Mouse (Mus musculus): ENCODE results near the gene Tenm3.

Gene Tenm3

DNA sequence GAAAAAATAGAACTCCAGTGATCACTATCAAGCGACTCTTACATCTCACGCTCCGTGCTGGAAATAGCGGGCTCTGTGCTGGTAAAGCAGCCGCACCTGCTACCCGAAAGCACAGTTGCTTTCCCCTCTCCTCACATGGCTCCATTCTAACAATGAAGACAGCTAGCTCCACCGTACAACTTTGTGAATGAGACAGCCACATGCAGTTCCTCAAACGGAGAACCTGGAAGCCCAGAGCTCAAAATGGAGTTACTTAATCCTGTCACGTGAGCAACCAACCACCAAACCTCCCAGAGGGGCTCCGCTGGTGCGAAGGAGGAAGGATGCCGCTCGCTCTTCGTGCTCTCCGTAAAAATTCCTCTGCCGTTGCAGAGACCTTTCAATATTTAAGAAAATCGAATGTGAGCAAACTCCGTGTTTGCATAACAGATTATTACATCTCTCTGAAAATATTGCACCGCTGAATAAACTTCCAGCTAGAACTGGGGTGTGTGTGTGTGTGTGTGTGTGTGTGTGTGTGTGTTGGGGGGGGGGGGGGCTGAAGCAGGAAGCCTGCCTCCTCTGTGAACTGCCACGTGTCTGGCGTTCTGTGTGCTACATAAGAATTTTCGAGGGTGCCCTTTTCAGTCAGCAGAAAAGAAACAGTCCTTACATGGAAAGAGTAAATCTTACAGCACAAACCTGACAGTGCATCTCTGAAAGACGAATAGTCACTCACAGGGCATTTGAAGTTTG, 103.4 kb downstream of the Tenm3 start:
- no peak for DNase-seq

DNA sequence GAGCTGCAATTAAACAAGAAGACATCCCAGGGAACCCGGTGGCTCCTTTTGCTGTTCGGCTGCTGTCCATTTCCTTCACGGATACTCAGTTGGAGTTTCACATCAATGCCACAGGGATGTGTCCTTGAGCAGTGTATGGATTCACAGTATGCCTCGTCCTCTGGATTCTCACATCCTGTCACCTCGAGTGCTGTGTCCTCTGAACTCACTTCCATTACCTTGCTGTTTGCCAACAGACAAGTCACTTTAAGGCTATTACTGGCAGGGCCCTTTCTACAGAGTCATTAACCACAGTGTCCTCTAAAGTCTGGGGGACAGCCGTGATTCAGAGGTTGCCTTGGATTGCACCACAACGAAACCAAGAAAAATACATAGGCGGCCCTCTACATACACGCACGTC, 110.0 kb downstream of the Tenm3 start:
- no peak for DNase-seq

DNA sequence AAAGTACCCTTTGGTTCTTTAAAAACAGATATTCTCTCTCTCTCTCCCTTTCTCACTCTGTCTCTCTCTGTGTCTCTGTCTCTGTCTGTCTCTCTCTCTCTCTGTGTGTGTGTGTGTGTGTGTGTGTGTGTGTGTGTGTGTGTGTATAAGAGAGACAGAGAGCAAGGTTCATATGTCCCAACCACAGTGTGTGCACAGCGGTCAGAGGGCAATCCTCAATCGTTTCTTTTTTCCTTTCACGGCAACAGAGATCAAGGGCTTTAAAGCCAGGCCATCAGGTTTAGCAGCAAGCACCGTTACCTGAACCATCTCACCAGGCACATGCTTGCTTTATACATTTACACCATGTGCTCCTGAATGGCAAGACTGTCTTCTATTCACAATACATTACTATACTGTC, 110.7 kb downstream of the Tenm3 start:
- no peak for DNase-seq

DNA sequence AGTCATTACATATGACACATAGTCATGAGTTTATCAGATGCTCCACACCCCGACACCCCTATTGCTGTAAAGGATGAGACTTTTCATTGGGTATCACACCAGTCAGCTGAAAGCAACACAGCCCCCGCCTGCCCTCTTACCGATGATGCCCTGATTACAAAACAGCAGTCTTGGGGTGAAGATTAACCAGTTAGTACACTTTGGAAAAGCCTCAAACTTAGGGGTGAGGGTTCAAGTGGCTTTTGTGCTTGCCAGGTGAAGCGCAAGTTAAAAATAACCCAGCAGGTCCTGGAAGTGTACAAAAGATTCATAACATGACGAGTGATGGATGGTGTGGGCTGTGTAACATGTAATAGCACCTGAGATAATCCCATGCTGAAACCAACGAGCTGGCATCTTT, 113.0 kb downstream of the Tenm3 start:
- no peak for DNase-seq

DNA sequence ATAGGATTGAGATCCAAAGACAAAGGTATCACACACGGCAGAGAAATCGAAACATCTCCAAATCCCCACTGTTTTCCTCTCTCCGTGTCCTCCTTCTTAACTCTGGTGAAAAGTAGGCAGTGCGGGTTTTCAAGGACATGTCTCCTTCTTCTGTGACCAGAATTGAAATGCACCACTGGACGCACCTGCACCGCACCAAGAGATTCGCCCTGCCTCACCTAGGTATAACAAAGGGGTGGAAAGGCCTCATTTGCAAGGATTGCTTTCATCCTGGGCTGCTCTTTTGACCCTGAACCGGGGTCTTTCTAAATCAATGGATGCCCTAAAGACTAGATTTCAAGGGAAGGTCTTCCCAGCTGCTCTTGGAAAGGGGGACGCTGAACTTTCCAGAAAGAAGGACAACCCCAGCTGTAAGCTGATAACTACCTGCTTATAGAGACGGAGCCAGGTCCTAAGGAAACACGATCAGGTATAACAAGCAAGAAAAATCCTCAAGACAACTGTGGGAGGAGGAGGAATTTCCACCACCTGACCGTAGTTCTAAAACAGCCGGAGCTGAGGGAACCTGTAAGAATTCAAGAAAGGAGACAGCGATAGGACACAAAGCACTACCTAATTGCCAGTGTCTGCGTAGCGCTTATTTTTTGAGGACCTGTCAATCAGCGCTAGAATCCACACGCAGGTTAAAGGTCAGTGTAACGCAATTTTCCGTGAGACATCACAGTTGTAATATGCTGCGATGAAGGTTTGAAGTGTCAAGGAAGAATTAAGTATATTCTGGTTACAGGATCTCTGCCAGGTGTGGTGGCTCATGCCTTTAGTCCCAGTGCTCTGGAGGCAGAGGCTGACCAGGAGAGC, 114.7 kb downstream of the Tenm3 start:
- no peak for DNase-seq

DNA sequence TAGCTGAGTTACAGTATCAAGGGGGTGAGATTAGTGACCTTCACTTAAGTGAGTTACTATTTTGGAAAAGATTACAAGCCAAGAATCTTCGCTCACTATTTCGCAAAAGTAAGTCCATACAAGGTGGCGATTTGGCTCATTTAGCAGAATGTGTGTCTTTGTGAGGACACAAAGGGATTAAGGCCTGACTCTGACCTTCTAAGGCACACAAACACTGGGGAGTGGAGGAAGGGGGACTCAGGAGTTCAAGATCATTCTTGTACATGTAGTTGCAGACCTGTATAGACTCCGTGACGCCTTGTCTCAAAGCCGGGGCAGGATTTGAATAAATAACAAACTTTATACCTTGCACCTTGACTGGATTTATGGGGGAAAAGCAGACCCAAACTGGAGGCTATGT, 115.7 kb downstream of the Tenm3 start:
- DNase-seq: no peak

DNA sequence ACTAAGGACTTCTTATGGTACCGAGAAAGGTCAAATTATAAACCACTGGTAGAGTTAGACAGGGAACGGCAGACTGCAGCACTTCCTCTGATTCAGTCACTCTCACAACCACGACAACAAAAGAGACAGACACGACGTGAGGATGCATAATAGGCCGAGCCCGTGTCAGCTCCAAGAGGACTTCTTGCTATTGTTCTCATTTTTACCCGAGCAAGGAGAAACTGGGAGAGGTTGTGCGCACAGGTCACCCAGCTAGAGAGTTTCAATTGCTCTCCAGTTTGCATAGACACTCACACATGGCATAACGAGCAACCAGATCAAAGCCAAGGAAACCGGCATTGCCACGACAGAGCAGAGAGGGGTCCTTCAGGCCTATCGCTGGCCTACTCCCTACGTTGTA, 121.0 kb downstream of the Tenm3 start:
- no peak for DNase-seq

DNA sequence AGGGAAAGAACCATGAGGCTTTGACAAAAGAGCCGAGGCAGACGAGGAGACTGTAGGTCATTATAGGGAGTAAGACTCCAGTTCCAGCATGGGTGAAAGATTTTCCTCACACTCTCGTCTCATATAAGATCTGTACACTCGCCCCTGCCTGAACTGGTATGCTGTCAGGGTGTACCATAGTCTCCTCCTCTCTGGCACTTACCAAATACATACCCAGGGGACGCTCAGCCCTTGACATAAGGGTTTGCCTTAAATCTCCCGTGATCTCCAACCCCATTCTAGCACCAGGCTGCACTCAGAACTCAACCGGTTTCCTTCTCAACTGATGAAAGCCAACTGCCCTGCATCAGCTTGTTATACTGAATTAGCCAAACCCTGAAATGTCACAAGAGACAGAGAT, 121.4 kb downstream of the Tenm3 start:
- DNase-seq: no peak

DNA sequence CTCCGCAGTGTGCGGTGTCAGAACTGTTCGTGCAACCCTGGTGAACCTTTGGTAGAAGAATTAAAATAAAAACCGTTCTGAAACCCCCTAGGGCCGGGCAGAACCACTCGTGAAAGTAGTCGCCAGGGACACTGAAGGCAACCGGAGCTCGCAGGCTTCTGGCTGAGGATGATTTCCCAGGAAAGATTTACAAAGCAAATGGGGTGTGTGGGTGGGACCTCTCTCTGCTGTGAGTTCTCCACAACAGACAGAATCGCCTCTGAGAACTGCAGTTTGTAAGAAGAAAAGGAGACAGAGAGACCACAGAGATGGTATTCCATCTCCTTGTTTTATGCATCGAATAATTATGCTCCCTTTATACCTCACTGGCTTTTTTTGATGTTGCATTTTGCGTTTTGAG, 122.4 kb downstream of the Tenm3 start:
- no peak for DNase-seq

DNA sequence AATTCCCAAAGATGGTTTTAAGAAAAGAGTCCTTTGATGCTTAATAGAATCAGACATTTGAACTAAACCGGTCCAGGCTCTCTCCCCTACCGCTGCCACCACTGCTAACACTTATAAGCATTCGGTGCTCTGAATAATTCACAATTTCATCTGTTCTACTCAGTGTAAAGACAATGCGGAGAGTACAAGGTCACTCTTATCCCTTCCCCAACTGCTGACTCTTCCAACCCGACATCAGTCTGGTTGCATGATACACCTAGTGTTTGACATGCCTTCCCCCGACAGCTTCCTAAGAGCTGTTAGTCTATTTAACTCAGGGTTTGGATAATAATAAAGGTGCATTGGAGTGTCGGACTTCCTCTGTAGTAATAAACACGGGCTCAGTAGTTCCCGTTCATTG, 128.1 kb downstream of the Tenm3 start:
- DNase-seq: no peak

DNA sequence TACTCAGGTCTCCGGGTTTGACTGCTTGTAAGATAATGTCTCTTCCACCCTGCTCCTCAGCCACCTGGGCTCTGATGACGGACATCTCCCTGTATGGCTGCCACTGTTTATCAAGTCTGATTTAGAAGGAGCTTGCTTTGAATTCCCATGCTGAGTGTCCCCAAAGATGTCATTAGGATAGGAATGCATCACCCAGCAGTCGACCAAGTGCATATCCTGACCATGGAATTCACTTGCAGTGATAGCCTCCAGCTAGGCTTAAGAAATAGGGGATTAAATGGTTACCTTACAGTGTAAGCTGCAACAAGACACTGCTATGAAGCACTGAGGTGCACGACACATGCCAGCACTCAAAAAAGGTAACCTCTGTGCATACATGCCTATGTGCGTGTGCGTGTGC, 137.1 kb downstream of the Tenm3 start:
- no peak for DNase-seq

DNA sequence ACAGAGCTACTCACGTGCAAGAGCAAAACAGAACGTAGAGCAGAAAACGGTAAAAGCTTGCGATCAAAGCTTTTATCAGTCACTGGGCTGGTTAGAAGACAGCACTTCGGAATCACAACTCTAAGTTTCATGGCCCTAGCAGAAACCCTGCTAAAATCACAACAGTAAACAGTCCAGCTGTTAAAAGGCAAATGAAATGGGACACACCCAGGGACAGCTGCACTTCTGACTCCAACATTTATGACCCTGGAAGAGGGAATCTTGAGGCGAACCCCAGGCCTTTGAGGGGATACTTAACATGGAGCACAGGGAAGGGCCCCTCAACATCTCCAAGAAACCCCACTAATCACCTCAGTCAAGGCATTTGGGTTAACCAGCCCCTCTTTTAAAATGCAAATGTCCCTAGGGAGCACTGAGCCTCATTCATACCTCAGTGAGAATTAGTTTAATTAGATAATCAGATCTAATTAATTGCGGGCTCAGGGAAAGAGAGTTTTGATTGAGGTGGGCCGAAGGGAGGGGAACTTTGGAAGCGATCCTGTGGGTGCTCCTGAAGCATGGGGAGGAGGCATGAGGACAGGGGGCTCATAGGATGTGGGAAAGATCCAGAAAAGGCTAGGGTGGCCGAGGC, 138.8 kb downstream of the Tenm3 start:
- DNase-seq: no peak

DNA sequence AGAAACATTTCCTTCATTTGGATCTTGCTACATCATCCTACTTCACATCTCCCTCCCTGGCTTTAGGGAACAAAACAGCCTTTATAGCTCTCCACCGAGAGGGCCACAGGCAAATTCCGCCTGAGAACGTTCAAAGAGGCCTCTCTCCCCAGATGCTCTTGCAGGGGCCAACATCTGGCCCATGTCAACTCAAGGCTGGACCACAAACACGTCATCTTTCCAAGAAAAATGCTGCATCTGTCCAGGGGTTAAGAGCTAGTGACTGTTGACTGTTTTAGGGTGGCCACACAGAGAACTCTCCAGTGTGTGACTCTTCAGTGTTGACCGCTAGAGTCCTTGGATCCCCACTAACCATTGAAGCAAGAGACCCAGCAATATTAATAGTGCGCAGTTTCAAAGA, 139.3 kb downstream of the Tenm3 start:
- no peak for DNase-seq

DNA sequence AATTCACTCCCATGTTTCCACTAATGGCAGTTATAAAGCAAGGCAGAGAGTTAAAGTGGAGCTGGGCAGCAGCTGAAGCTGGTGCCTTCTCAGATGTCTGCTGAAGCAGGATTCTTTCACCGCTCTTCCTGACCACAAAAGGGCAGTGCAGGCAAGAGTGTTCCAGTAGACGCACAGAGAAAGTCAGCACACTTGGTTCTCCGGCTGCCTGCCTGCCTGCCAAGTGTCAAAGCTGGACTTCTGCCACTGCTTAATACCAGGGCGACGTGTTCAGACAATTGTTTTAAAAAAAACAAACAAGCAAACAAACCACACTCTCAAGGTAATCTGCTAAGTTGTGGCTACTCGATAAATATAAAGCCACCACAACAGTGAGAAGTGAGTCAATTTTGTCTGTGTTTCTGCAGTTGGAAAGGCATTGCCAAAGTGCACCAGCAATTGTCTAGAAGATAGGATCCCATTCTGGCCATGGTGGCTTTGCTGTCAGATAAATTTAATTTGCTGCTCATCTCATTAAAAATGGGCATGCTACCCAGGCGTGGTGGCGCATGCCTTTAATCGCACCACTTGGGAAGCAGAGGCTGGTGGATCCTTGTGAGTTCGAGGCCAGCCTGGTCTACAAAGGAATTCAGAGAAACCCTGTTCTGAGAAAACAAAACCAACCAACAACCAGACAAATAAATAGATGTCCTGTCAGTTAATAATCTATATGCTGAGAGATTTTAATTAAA, 152.9 kb downstream of the Tenm3 start:
- DNase-seq: no peak

DNA sequence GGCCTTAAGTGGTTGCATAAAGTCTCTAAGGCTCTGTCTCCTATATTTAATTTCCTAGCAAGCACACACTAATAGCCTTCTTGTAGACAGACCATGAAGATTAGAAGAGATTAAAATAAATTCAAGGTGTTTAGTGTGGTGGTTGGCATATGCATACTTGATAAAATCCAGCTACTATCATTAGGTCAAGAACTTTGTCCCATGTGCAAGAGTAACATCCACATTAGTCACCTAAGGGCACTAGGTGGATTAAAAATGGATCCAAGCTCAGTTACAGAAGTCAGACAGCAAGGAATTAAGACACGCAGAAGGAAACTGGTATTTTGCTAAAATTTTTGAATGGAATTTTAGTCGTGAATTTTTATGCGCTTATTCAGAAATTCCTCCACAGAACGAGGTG, 155.0 kb downstream of the Tenm3 start:
- DNase-seq: no peak

DNA sequence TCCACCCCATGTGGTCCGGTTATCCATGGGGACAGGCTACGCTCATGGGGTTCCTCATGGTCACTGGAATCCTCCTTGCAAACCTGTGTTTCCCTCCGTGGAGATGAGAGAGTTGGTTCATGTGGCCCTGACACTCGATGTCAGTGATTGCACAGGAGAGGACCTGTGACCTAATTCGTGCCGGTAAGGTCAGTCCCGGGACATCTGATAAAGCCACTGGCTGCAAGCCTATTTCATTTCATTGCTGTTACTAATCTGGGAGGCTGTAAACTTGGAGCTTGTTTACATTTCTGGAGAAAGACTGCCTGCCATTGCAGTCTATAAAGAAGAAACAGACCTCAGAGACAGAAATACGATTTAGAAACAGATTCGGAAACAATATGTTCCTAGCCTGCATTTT, 155.6 kb downstream of the Tenm3 start:
- DNase-seq: no peak

DNA sequence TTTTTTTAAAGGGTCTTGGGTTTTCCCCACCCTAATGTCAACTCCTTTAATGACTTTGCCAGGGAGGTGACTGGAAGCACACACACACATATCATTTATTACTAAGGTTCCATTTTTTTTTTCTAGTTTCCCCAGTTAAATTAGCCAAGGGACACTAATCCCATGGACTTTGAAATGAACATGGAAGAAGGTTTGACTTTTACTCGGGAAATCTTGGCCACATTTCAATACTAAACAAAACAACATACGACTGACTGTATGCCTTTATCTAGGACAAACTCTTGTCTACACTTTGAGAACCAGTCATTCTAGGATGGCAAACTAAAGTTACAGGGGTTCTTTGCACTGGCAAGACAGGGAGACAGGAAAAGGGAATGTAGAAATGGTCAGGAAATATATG, 170.3 kb downstream of the Tenm3 start:
- DNase-seq: no peak

DNA sequence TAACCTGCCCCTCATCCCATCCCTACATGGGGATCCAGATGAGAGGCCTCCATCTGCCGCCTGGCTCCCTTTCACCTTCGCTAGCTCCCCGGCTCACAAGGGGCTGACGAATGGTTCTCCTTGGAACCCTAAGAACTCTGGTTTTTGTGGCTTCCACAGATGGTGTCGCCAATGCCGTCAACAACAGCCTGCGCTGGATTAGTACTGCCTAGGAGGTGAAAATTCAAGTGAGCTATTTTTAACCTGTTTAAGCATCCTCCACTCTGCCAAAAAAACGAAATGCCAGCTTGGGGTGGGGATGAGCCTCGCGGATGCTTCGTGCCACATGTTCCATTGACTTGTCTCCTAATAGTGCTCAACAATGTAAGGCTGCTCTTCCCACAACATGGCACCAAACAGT, 171.3 kb downstream of the Tenm3 start:
- no peak for DNase-seq

DNA sequence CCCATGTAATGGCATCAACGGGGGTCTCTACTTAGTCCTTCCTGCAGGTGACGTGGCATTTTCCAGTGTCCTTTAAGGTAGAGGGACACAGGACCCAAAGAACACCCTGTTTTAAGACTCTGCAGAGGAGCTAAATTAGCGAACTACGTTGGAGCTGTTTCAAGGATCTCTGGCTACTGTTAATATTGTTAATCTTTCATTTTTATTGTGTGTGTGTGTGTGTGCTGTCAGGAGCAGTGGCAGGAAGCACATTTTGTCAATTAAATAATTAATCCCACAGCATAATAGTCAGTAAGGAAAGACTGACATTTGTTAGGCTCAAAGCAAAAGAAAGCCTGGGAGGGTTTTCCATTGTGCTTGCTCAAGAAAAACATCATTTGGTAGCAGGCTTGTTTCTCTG, 172.4 kb downstream of the Tenm3 start:
- no peak for DNase-seq

DNA sequence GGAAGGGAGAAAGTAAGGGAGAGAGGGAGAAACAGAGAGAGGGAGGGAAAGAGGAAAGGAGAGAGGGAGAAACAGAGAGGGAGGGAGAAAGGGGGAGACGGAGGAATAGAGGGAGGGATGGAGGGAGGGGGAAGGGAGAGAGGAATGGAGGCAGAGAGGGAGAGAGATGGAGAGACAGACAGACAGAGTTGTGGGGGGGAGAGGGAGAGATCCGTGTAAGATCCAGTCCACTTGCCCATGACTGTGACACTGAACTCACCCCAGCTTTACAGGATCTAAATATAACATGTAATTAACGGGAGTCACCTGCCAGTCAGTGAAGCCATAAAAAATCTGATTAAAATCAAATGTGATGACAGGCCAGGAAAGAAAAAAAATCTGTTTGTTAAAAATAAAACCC, 172.9 kb downstream of the Tenm3 start:
- no peak for DNase-seq

DNA sequence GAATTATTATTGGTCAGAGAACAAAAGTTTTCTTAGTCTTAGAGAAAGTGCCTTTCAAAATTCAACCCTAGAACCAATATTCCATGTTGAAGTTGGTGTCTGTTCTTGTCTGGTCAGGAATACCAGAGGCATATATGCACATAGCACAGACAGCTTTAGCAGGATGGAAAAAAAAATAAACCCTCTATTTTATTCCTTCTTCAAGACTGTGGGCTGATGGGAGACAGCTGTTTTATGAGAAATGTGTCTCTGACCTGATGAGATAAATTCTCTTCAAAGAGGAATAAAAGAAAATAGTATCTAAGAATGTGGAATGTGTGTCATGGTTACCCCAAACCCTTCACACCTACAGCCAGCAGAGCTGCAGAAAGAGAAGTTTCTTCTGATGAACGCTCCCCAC, 173.4 kb downstream of the Tenm3 start:
- no peak for DNase-seq

DNA sequence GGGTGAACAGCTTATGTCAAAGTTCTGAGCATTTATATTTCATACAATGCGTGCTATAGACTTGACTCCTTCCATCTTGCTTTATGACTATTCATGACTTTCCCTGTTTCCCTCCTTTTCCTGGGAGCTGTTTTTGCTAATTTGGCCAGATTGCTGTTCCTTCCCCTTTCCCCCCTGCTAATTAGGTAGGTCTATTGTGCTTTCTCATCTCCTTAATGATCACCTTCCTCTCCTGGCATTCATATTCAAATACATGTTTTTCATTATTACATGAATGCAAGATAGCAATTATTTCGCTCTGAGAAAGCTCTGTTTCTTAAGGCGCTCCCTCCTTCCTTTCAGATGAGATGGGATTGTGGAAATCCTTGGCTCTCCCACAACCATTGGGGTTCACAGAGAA, 178.6 kb downstream of the Tenm3 start:
- DNase-seq: no peak

DNA sequence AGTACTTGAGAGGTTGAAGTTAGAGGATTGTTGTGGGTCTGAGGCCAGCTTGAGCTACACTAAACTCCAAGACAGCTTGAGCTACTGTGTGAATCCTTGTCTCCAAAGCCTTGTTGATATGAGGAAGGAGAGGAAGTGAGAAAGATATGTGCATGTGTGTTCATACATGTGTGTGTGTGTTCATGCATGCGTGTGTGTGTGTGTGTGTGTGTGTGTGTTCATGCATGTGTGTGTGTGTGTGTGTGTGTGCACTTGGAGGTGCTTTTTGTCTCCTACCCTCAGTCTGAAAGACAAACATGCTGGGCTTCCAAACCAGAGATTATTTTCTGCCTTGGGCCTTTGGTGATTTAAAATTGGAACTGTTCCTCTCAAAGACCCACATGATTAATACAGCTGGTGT, 184.5 kb downstream of the Tenm3 start:
- no peak for DNase-seq

Data from thymus, postnatal 4 days (tissue).